Mouse (Mus musculus): Measurements from ENCODE around the gene Ramac.
A peak's percentile ranks its signal among the peaks of the same experiment; 100 is the strongest.

The Ramac gene

DNA sequence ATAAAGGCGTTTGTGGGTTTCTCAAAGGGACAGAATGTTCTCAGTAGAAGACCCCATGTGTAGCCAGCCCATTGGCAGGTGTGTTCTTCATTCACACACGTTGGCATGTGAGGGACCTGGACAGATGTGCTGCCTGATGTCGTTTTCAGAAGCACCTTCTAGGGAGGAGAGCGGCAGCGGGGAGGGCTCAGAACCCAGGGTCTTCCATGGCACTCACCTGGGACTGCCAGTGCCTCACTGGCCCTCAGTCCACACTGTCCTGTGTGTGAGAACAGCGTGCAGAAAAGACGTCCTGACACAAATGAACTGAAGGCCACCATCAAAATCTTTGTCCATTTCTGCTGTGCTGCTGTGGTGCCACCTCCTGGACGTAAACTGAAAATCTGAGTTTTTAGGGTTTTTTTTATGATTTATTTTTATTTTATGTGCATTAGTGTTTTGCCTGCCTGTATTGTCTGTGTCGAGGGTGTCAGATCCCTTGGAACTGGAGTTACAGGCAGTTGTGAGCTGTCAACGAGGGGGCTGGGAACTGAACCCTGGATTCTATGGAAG lies 15.0 kb downstream of the Ramac start:
- no peak for DNase-seq (ENCODE audit: low spot score)

- DNase-seq (ENCODE audit: low spot score): no peak
Observed at GRCm38 (mm10) chr7:81788536-81788935, 25.8 kb downstream of the Ramac start.

GRCm38 (mm10) chr7:81789095-81789757 lies 26.5 kb downstream of the Ramac start, which contains the start of gene 3110040N11Rik:
3110040N11Rik (minus strand) TSS chr7:81789478.
- peak; percentile 89 for DNase-seq (ENCODE audit: low spot score)

GRCm38 (mm10) chr7:81806067-81806466 lies 43.3 kb downstream of the Ramac start:
- DNase-seq (ENCODE audit: low spot score): no peak

Measured in T-cell, adult 2 months (primary cell).